Mouse (Mus musculus) C2C12 (cell line): ENCODE data around the gene Slc35e4. TPM values are rescaled to one million over a fixed set of nuclear protein-coding genes. Genes with fewer than 3 reads are reported as not detected.
"Not testable (repeated sequence)": the region's sequence is repeated elsewhere in the genome, so short reads cannot be mapped to it uniquely, and the experiment has no call there.

Experiments
- H3K27me3 ChIP-seq: one replicate; pipeline ENCODE4 v1.6.1; 2011; ENCODE audit not compliant: control insufficient read depth, insufficient read depth, insufficient read length
- H3K36me3 ChIP-seq: one replicate; pipeline ENCODE4 v1.6.1; 2011; ENCODE audit not compliant: control insufficient read depth, insufficient read depth
- H3K4me3 ChIP-seq: one replicate; pipeline ENCODE4 v1.5.1; 2011; ENCODE audit warnings: mild to moderate bottlenecking, control low read depth; ENCODE audit not compliant: poor library complexity, insufficient read depth, severe bottlenecking
- H3K79me2 ChIP-seq: one replicate; pipeline ENCODE4 v1.6.1; 2011; ENCODE audit not compliant: control insufficient read depth, insufficient read depth
- H3K79me3 ChIP-seq: one replicate; pipeline ENCODE4 v1.6.1; 2011; ENCODE audit warnings: low read depth, control low read depth
- H3ac ChIP-seq: one replicate; pipeline ENCODE3; 2011; ENCODE audit warnings: low read depth; ENCODE audit not compliant: control insufficient read depth, insufficient read length
- CEBPB ChIP-seq: IDR thresholded peaks from one replicate; pipeline ENCODE4 v1.6.1; 2011; ENCODE audit warnings: low read depth, mild to moderate bottlenecking, control low read depth, moderate library complexity
- CTCF ChIP-seq: IDR thresholded peaks from one replicate; pipeline ENCODE4 v1.5.1; 2011; ENCODE audit not compliant: control insufficient read depth, insufficient read depth, insufficient read length
- FOSL1 ChIP-seq: IDR thresholded peaks from one replicate; pipeline ENCODE4 v1.8.0; 2011; ENCODE audit warnings: mild to moderate bottlenecking, low read length; ENCODE audit not compliant: poor library complexity, insufficient read depth, severe bottlenecking
- MAX ChIP-seq: IDR thresholded peaks from one replicate; pipeline ENCODE4 v1.6.1; 2011; ENCODE audit warnings: mild to moderate bottlenecking, control low read depth
- MYOD1 ChIP-seq: IDR thresholded peaks from one replicate; pipeline ENCODE4 v1.6.1; 2011; ENCODE audit warnings: low read depth; ENCODE audit not compliant: control insufficient read depth, insufficient read length
- MYOG ChIP-seq: IDR thresholded peaks from one replicate; pipeline ENCODE4 v1.6.1; 2011; ENCODE audit not compliant: control insufficient read depth, insufficient read length; ENCODE audit errors: extremely low read depth
- USF1 ChIP-seq: IDR thresholded peaks from one replicate; pipeline ENCODE4 v1.6.1; 2011; ENCODE audit warnings: low read depth, mild to moderate bottlenecking, control low read depth, moderate library complexity
- long read RNA-seq, 2 experiments: library from polyadenylated mRNA; unstranded; transcript quantifications; one replicate each; pipeline ENCODE4 v2.0.0; 2019 to 2020
- polyA plus RNA-seq: library from polyadenylated mRNA; unstranded; fragments of >200 nt; fragmentation: generic; extraction: Trizol; gene quantifications from one replicate; pipeline ENCODE4 v1.2.1, GENCODE M21; 2012; ENCODE audit warnings: missing spikeins

Slc35e4 gene
- 58.0 TPM for polyA plus RNA-seq
- long read RNA-seq, experiment 1, transcript Slc35e4-201 (2 exons, 3,059 nt) = major isoform, 55 of 67 reads
- long read RNA-seq, experiment 1, partial matches to known transcripts = 9 of 67 reads
- long read RNA-seq, experiment 1, other reads (novel, unspliced or antisense) = 3 of 67 reads
- long read RNA-seq, experiment 2, transcript Slc35e4-201 (2 exons, 3,059 nt) = major isoform, 810 of 818 reads
- long read RNA-seq, experiment 2, partial matches to known transcripts = 0 of 818 reads
- long read RNA-seq, experiment 2, other reads (novel, unspliced or antisense) = 8 of 818 reads

GRCm38 (mm10) chr11:3914109-3914840 is at the start of gene Slc35e4:
Slc35e4 (minus strand) TSS chr11:3914664.
- H3K4me3 ChIP-seq = peak within 1 kb of the TSS; percentile 91
- TF ChIP-seq USF1 (peak; percentile 95), FOSL1 (peak; percentile 83), CTCF (peak; percentile 76), MAX (peak; percentile 98), MYOG (no peak), MYOD1 (peak; percentile 18), CEBPB (no peak)
- peaks cover 39% of the 10 kb centered on the region for H3K79me3 ChIP-seq

GRCm38 (mm10) chr11:3963610-3964415 is 49.3 kb upstream of the Slc35e4 start, which contains the start of gene Pes1:
Pes1 (plus strand) TSS chr11:3963975.
- peak within 1 kb of the TSS; percentile 95 for H3K4me3 ChIP-seq
- peaks cover 23% of the 10 kb centered on the region for H3K36me3 ChIP-seq
- peak within 1 kb of the TSS; percentile 71 for H3ac ChIP-seq
- TF ChIP-seq CTCF (no peak), MYOG (no peak), MAX (peak; percentile 100), MYOD1 (no peak), CEBPB (no peak), USF1 (peak; percentile 90), FOSL1 (no peak)
- no peaks in the 10 kb centered on the region for H3K27me3 ChIP-seq
- H3K79me2 ChIP-seq = peaks cover 50% of the 10 kb centered on the region
- peaks cover 45% of the 10 kb centered on the region for H3K79me3 ChIP-seq

More at GRCm38 (mm10) chr11:3914109-3914840, at the start of gene Slc35e4:
- Histone ChIP-seq H3K27me3 (no peaks in the 10 kb centered on the region), H3K36me3 (peaks cover 8% of the 10 kb centered on the region), H3K79me2 (peaks cover 44% of the 10 kb centered on the region), H3ac (peak within 1 kb of the TSS; percentile 72)

- H3K4me3 ChIP-seq = no peak overlapping the region
These were observed 48.7 kb upstream of the Slc35e4 start for GRCm38 (mm10) chr11:3963155-3963554.

GRCm38 (mm10) chr11:3961761-3962160 is 47.3 kb upstream of the Slc35e4 start:
- Histone ChIP-seq H3K27me3 (peaks cover 8% of the 10 kb centered on the region), H3K36me3 (peaks cover 9% of the 10 kb centered on the region), H3K4me3 (no peak overlapping the region), H3K79me2 (peaks cover 31% of the 10 kb centered on the region), H3ac (no peak overlapping the region), H3K79me3 (peaks cover 30% of the 10 kb centered on the region)
- no peak for TF ChIP-seq FOSL1
- no peak for TF ChIP-seq MYOG
- TF ChIP-seq MAX = no peak
- TF ChIP-seq CTCF = no peak
- TF ChIP-seq MYOD1 = no peak
- TF ChIP-seq CEBPB = no peak
- no peak for TF ChIP-seq USF1

More at GRCm38 (mm10) chr11:3963155-3963554, 48.7 kb upstream of the Slc35e4 start:
- H3K27me3 ChIP-seq = no peaks in the 10 kb centered on the region
- TF ChIP-seq MAX (no peak), CEBPB (no peak), MYOD1 (no peak), FOSL1 (no peak), USF1 (no peak), MYOG (no peak)
- H3K79me2 ChIP-seq = peaks cover 45% of the 10 kb centered on the region
- peaks cover 42% of the 10 kb centered on the region for H3K79me3 ChIP-seq
- peak overlapping the region; percentile 47 for H3ac ChIP-seq
- H3K36me3 ChIP-seq = peaks cover 16% of the 10 kb centered on the region

- Histone ChIP-seq H3K4me3 (no peak overlapping the region), H3K27me3 (peaks cover 15% of the 10 kb centered on the region), H3K79me2 (peaks cover 22% of the 10 kb centered on the region), H3ac (no peak overlapping the region), H3K36me3 (peaks cover under 1% of the 10 kb centered on the region), H3K79me3 (peaks cover 21% of the 10 kb centered on the region)
- TF ChIP-seq FOSL1 (no peak), MYOD1 (no peak), MYOG (no peak), MAX (no peak), CEBPB (no peak), USF1 (no peak), CTCF (no peak)
These were observed 46.4 kb upstream of the Slc35e4 start for GRCm38 (mm10) chr11:3960901-3961300.

GRCm38 (mm10) chr11:3955371-3955770 is 40.9 kb upstream of the Slc35e4 start:
- not testable (repeated sequence) for H3ac ChIP-seq, H3K79me2 ChIP-seq, H3K4me3 ChIP-seq, H3K36me3 ChIP-seq, H3K79me3 ChIP-seq
- H3K27me3 ChIP-seq = peaks cover 18% of the 10 kb centered on the region

- H3K79me3 ChIP-seq, H3ac ChIP-seq, H3K79me2 ChIP-seq, H3K36me3 ChIP-seq, H3K4me3 ChIP-seq: not testable (repeated sequence)
- peaks cover 18% of the 10 kb centered on the region for H3K27me3 ChIP-seq
These were observed 40.4 kb upstream of the Slc35e4 start for GRCm38 (mm10) chr11:3954876-3955275.
